Mouse (Mus musculus): Measurements from ENCODE around the gene Tmem267. TPM values are rescaled to one million over a fixed set of nuclear protein-coding genes. Genes with fewer than 3 reads are reported as not detected.

The Tmem267 gene
- total and polyA plus RNA-seq, 3 experiments: 9.2 to 31.3 (median 26.0) TPM

GRCm38 (mm10) chr13:119632156-119632548 lies 144.3 kb downstream of the Tmem267 start:
- Histone ChIP-seq H3K36me3 (replicated peaks in 1 of 2; ENCODE audit: control insufficient read depth in 1 of 2, insufficient read depth in 1 of 2, low read length in 1 of 2) (no peaks in the 10 kb centered on the region), H3K9ac (ENCODE audit: insufficient read depth, low read depth) (no peak overlapping the region; the same call in 1 of the 2 replicates), H3K4me1 (ENCODE audit: control insufficient read depth in 1 of 2, insufficient read depth in 2 of 2) (0 out of 4 replicates have a peak, but pooled peaks cover 0 to 2% of the 10 kb centered on the region in 2 experiments), H3K27me3 (replicated peaks) (peaks cover 5% of the 10 kb centered on the region), H3K4me3 (replicated peaks in 1 of 3; ENCODE audit: low read depth in 2 of 3, low read length in 2 of 3, poor library complexity in 1 of 3) (peak overlapping the region in 2 of 3 experiments; percentile 53 to 62), H3K9me3 (replicated peaks; ENCODE audit: low read length) (no peaks in the 10 kb centered on the region), H3K79me2 (replicated peaks; ENCODE audit: control insufficient read depth, extremely low read depth, insufficient read depth, poor library complexity, severe bottlenecking) (no peaks in the 10 kb centered on the region), H3K4me2 (ENCODE audit: insufficient read depth, low read depth, poor library complexity, severe bottlenecking) (peak overlapping the region; percentile 48; the same call in 1 of the 2 replicates), H3K27ac (ENCODE audit: insufficient read depth, low read depth) (no peak overlapping the region)
- in situ Hi-C loops (cut with MboI; ENCODE audit: low pct_ligation_motif_present, low pct_unique_long_range_greater_than_20kb, low sequenced_read_pairs) (no loop called here), dilution Hi-C loops (cut with MboI; ENCODE audit: extremely low pct_ligation_motif_present, extremely low pct_unique_long_range_greater_than_20kb, low sequenced_read_pairs) (no loop called here)
- TF ChIP-seq CHD1 (IDR thresholded peaks at IDR 0.05; ENCODE audit: low read depth, low read length) (0 out of 2 replicates have a peak, but pooled peaks have one; percentile 30), RCOR1 (conservative IDR thresholded peaks at IDR 0.05; ENCODE audit: low read depth, low read length) (no peak)
- no peak for DNase-seq (ENCODE audit: extremely low read depth)

GRCm38 (mm10) chr13:119635496-119635895 lies 147.7 kb downstream of the Tmem267 start:
- no peak for TF ChIP-seq E2F4 (IDR thresholded peaks at IDR 0.05; ENCODE audit: insufficient replicate concordance, low read depth, low read length)
- TF ChIP-seq ZC3H11A (IDR thresholded peaks at IDR 0.05; ENCODE audit: low read depth, low read length): no peak
- TF ChIP-seq SMC3 (IDR thresholded peaks at IDR 0.05; ENCODE audit: low read depth, low read length): no peak
- TF ChIP-seq JUND (conservative IDR thresholded peaks at IDR 0.05; ENCODE audit: low read depth, low read length): no peak
- no peak for TF ChIP-seq EP300 (IDR thresholded peaks at IDR 0.05; ENCODE audit: low read length)
- no peak for TF ChIP-seq CHD2 (IDR thresholded peaks at IDR 0.05; ENCODE audit: low read length)
- TF ChIP-seq BHLHE40 (IDR thresholded peaks at IDR 0.05; ENCODE audit: low read depth, low read length): no peak
- TF ChIP-seq MYC (IDR thresholded peaks at IDR 0.05; ENCODE audit: low read depth, low read length): no peak
- TF ChIP-seq SIN3A (IDR thresholded peaks at IDR 0.05; ENCODE audit: low read length): no peak
- no peak for TF ChIP-seq NRF1 (IDR thresholded peaks at IDR 0.05; ENCODE audit: low read depth, low read length)
- TF ChIP-seq ETS1 (conservative IDR thresholded peaks at IDR 0.05; ENCODE audit: low read depth, low read length): no peak
- Histone ChIP-seq H3K27me3 (replicated peaks) (peaks cover 2% of the 10 kb centered on the region), H3K9me3 (replicated peaks; ENCODE audit: low read length) (no peaks in the 10 kb centered on the region), H3K27ac (ENCODE audit: insufficient read depth, low read depth) (no peak overlapping the region), H3K4me1 (ENCODE audit: control insufficient read depth in 1 of 2, insufficient read depth in 2 of 2) (0 out of 4 replicates have a peak, but pooled peaks cover 0 to 3% of the 10 kb centered on the region in 2 experiments), H3K4me2 (ENCODE audit: insufficient read depth, low read depth, poor library complexity, severe bottlenecking) (no peak overlapping the region), H3K36me3 (replicated peaks in 1 of 2; ENCODE audit: control insufficient read depth in 1 of 2, insufficient read depth in 1 of 2, low read length in 1 of 2) (no peaks in the 10 kb centered on the region), H3K79me2 (replicated peaks; ENCODE audit: control insufficient read depth, extremely low read depth, insufficient read depth, poor library complexity, severe bottlenecking) (no peaks in the 10 kb centered on the region), H3K9ac (ENCODE audit: insufficient read depth, low read depth) (no peak overlapping the region), H3K4me3 (replicated peaks in 1 of 3; ENCODE audit: low read depth in 2 of 3, low read length in 2 of 3, poor library complexity in 1 of 3) (no peak overlapping the region)
- dilution Hi-C loops (cut with MboI; ENCODE audit: extremely low pct_ligation_motif_present, extremely low pct_unique_long_range_greater_than_20kb, low sequenced_read_pairs) (no loop called here), in situ Hi-C loops (cut with MboI; ENCODE audit: low pct_ligation_motif_present, low pct_unique_long_range_greater_than_20kb, low sequenced_read_pairs) (loop anchor here (5.0 kb wide), 1 partner anchor 92 kb away; no protein-coding TSS in a partner anchor)
- DNase-seq (ENCODE audit: extremely low read depth): no peak

- H3K9me3 ChIP-seq (replicated peaks; ENCODE audit: low read length): no peaks in the 10 kb centered on the region
- H3K4me2 ChIP-seq (ENCODE audit: insufficient read depth, low read depth, poor library complexity, severe bottlenecking): no peak overlapping the region
- no peak for TF ChIP-seq SMC3 (IDR thresholded peaks at IDR 0.05; ENCODE audit: low read depth, low read length)
- TF ChIP-seq MXI1 (IDR thresholded peaks at IDR 0.05; ENCODE audit: low read depth, low read length): no peak
- no peak for TF ChIP-seq MAX (IDR thresholded peaks at IDR 0.05; ENCODE audit: low read length)
- TF ChIP-seq MEF2A (IDR thresholded peaks at IDR 0.05; ENCODE audit: borderline replicate concordance, low read depth, low read length): no peak
- no peak for TF ChIP-seq TBP (conservative IDR thresholded peaks at IDR 0.05; ENCODE audit: low read depth, low read length)
- no peak for TF ChIP-seq MAFK (IDR thresholded peaks at IDR 0.05; ENCODE audit: insufficient replicate concordance, low read length)
- no peak for TF ChIP-seq MAZ (IDR thresholded peaks at IDR 0.05; ENCODE audit: low read depth, low read length)
- no peak for TF ChIP-seq BHLHE40 (IDR thresholded peaks at IDR 0.05; ENCODE audit: low read depth, low read length)
- no peak for TF ChIP-seq KAT2A (IDR thresholded peaks at IDR 0.05; ENCODE audit: insufficient replicate concordance, low read length)
- no peak for TF ChIP-seq CTCF (conservative IDR thresholded peaks at IDR 0.05 in 1 of 2, IDR thresholded peaks at IDR 0.05 in 1 of 2; ENCODE audit: low read depth in 2 of 2, low read length in 2 of 2)
- TF ChIP-seq USF2 (conservative IDR thresholded peaks at IDR 0.05; ENCODE audit: low read depth, low read length): no peak
- no peak for TF ChIP-seq CHD2 (IDR thresholded peaks at IDR 0.05; ENCODE audit: low read length)
- no peak for TF ChIP-seq HCFC1 (IDR thresholded peaks at IDR 0.05; ENCODE audit: low read depth, low read length)
- no peak for TF ChIP-seq SIN3A (IDR thresholded peaks at IDR 0.05; ENCODE audit: low read length)
- TF ChIP-seq ETS1 (conservative IDR thresholded peaks at IDR 0.05; ENCODE audit: low read depth, low read length): no peak
- TF ChIP-seq ZNF384 (IDR thresholded peaks at IDR 0.05; ENCODE audit: low read depth, low read length): no peak
- TF ChIP-seq IRF4 (IDR thresholded peaks at IDR 0.05; ENCODE audit: low read depth, low read length): no peak
- TF ChIP-seq E2F4 (IDR thresholded peaks at IDR 0.05; ENCODE audit: insufficient replicate concordance, low read depth, low read length): no peak
Measured at GRCm38 (mm10) chr13:119637837-119638236, 150.0 kb downstream of the Tmem267 start.

More at GRCm38 (mm10) chr13:119637837-119638236, 150.0 kb downstream of the Tmem267 start:
- Histone ChIP-seq H3K36me3 (replicated peaks in 1 of 2; ENCODE audit: control insufficient read depth in 1 of 2, insufficient read depth in 1 of 2, low read length in 1 of 2) (no peaks in the 10 kb centered on the region), H3K27ac (ENCODE audit: insufficient read depth, low read depth) (no peak overlapping the region), H3K4me1 (ENCODE audit: control insufficient read depth in 1 of 2, insufficient read depth in 2 of 2) (peaks cover 0 to 6% of the 10 kb centered on the region in 2 experiments; a peak in 1 of 4 replicates), H3K4me3 (replicated peaks in 1 of 3; ENCODE audit: low read depth in 2 of 3, low read length in 2 of 3, poor library complexity in 1 of 3) (no peak overlapping the region), H3K27me3 (replicated peaks) (peaks cover 2% of the 10 kb centered on the region), H3K79me2 (replicated peaks; ENCODE audit: control insufficient read depth, extremely low read depth, insufficient read depth, poor library complexity, severe bottlenecking) (no peaks in the 10 kb centered on the region), H3K9ac (ENCODE audit: insufficient read depth, low read depth) (no peak overlapping the region)
- in situ Hi-C loops (cut with MboI; ENCODE audit: low pct_ligation_motif_present, low pct_unique_long_range_greater_than_20kb, low sequenced_read_pairs) (loop anchor here (5.0 kb wide), 1 partner anchor 89 kb away; no protein-coding TSS in a partner anchor), dilution Hi-C loops (cut with MboI; ENCODE audit: extremely low pct_ligation_motif_present, extremely low pct_unique_long_range_greater_than_20kb, low sequenced_read_pairs) (no loop called here)
- no peak for DNase-seq (ENCODE audit: extremely low read depth)
